Mouse (Mus musculus) neural tube, embryonic 11.5 days (tissue): ENCODE measurements at regions not wholly inside any gene's neighbourhood (a gene's known extent, or its start where the extent isn't known, plus 50 kb on each side); places are given as distances from the start of the nearest gene placed in this dataset.

ENCODE experiments used
- ATAC-seq: fragments of 200-750 bp; cut with Nextera tagmentation; 2 replicates; pipeline ENCODE4 v1.8.0; 2017; ENCODE audit warnings: moderate number of reproducible peaks, mild to moderate bottlenecking, moderate TSS enrichment, moderate library complexity; ENCODE audit not compliant: insufficient read depth, low FRiP score, low TSS enrichment
- DNase-seq: peaks from one replicate; pipeline ENCODE4 v3.0.0-alpha.2; 2015; ENCODE audit warnings: low spot score
- H3K27ac ChIP-seq: fragments of 300-500 bp; sonication (generic); 2 replicates; pipeline ENCODE4 v1.5.1; 2014; ENCODE audit warnings: low read depth, mild to moderate bottlenecking, low read length
- H3K27me3 ChIP-seq: fragments of 300-500 bp; sonication (generic); 2 replicates; pipeline ENCODE4 v1.6.1; 2014; ENCODE audit warnings: mild to moderate bottlenecking, low read length, mixed read lengths; ENCODE audit not compliant: control insufficient read depth, insufficient read depth
- H3K36me3 ChIP-seq: fragments of 300-500 bp; sonication (generic); 2 replicates; pipeline ENCODE4 v1.6.1; 2014; ENCODE audit warnings: mild to moderate bottlenecking, low read length, moderate library complexity, mixed read lengths; ENCODE audit not compliant: control insufficient read depth, insufficient read depth
- H3K4me1 ChIP-seq: fragments of 300-500 bp; sonication (generic); 2 replicates; pipeline ENCODE4 v1.6.1; 2014; ENCODE audit warnings: low read length, mixed read lengths; ENCODE audit not compliant: control insufficient read depth, insufficient read depth
- H3K4me2 ChIP-seq: fragments of 300-500 bp; sonication (generic); 2 replicates; pipeline ENCODE4 v1.6.1; 2014; ENCODE audit warnings: low read depth, mild to moderate bottlenecking, moderate library complexity
- H3K4me3 ChIP-seq: fragments of 300-500 bp; sonication (generic); 2 replicates; pipeline ENCODE4 v1.5.1; 2014; ENCODE audit warnings: low read depth, low read length
- H3K9ac ChIP-seq: fragments of 300-500 bp; sonication (generic); 2 replicates; pipeline ENCODE4 v1.6.1; 2014; ENCODE audit warnings: mild to moderate bottlenecking, low read length
- H3K9me3 ChIP-seq: fragments of 300-500 bp; sonication (generic); 2 replicates; pipeline ENCODE4 v1.6.1; 2016; ENCODE audit warnings: low read length; ENCODE audit not compliant: control insufficient read depth
- WGBS: fragments of 180-500 bp; shearing (Covaris S2); extraction: QIAGEN DNeasy Blood & Tissue Kit; methylation state at CpG from one replicate; pipeline ENCODE4 v1.1.7; 2014; 5-methylcytosine and 5-hydroxymethylcytosine counted together

- Histone ChIP-seq H3K4me2 (no peak overlapping the region), H3K4me3 (no peak overlapping the region), H3K27ac (no peak overlapping the region), H3K9ac (no peak overlapping the region), H3K27me3 (no peaks in the 10 kb centered on the region), H3K9me3 (no peaks in the 10 kb centered on the region), H3K36me3 (no peaks in the 10 kb centered on the region), H3K4me1 (no peaks in the 10 kb centered on the region)
- ATAC-seq (no peak), DNase-seq (no peak)
- WGBS, result 90% methylated on average over 2 of the region's 2 CpGs
Measured at GRCm38 (mm10) chr3:35071046-35071445, 420.8 kb downstream of the Sox2 start.

- Histone ChIP-seq H3K27me3 (no peaks in the 10 kb centered on the region), H3K9me3 (no peaks in the 10 kb centered on the region), H3K9ac (no peak overlapping the region), H3K4me3 (no peak overlapping the region), H3K4me2 (no peak overlapping the region), H3K4me1 (peaks cover 6% of the 10 kb centered on the region; the same call in 1 of the 2 replicates), H3K27ac (no peak overlapping the region), H3K36me3 (no peaks in the 10 kb centered on the region)
- ATAC-seq (no peak), DNase-seq (no peak)
- 72% methylated on average over 5 of the region's 5 CpGs for WGBS
Measured at GRCm38 (mm10) chr3:35079887-35080286, 429.7 kb downstream of the Sox2 start.

- peak; percentile 69 for DNase-seq
- Histone ChIP-seq H3K9ac (no peak overlapping the region), H3K36me3 (no peaks in the 10 kb centered on the region), H3K4me3 (no peak overlapping the region), H3K27ac (peak overlapping the region; percentile 82), H3K4me2 (no peak overlapping the region), H3K4me1 (peaks cover 13% of the 10 kb centered on the region; the same call in 1 of the 2 replicates), H3K27me3 (no peaks in the 10 kb centered on the region), H3K9me3 (no peaks in the 10 kb centered on the region)
- 41% methylated on average over 11 of the region's 11 CpGs for WGBS
- peak; percentile 70 for ATAC-seq
Measured at GRCm38 (mm10) chr3:35084091-35084867, 434.1 kb downstream of the Sox2 start.

- Histone ChIP-seq H3K27ac (peak overlapping the region; percentile 86), H3K9me3 (no peaks in the 10 kb centered on the region), H3K4me1 (peaks cover 21% of the 10 kb centered on the region), H3K4me3 (no peak overlapping the region), H3K4me2 (no peak overlapping the region), H3K9ac (no peak overlapping the region), H3K27me3 (no peaks in the 10 kb centered on the region), H3K36me3 (no peaks in the 10 kb centered on the region)
- DNase-seq, result peak; percentile 87
- peak; percentile 85 for ATAC-seq
- 28% methylated on average over 19 of the region's 19 CpGs for WGBS
Measured at GRCm38 (mm10) chr3:35088241-35089080, 438.3 kb downstream of the Sox2 start.

- peak overlapping the region; percentile 86 for H3K27ac ChIP-seq
Measured at GRCm38 (mm10) chr3:35090496-35091133, 440.4 kb downstream of the Sox2 start.

GRCm38 (mm10) chr3:35093001-35093400 lies 442.8 kb downstream of the Sox2 start:
- H3K4me3 ChIP-seq, result no peak overlapping the region
- H3K9ac ChIP-seq, result no peak overlapping the region
- H3K27me3 ChIP-seq, result no peaks in the 10 kb centered on the region
- H3K36me3 ChIP-seq, result no peaks in the 10 kb centered on the region
- WGBS, result 91% methylated on average over 9 of the region's 9 CpGs
- ATAC-seq (no peak), DNase-seq (no peak)
- H3K9me3 ChIP-seq, result no peaks in the 10 kb centered on the region
- no peak overlapping the region for H3K27ac ChIP-seq
- no peak overlapping the region for H3K4me2 ChIP-seq
- peaks cover 10% of the 10 kb centered on the region; the same call in 1 of the 2 replicates for H3K4me1 ChIP-seq

More at GRCm38 (mm10) chr3:35090496-35091133, 440.4 kb downstream of the Sox2 start:
- H3K27me3 ChIP-seq, result no peaks in the 10 kb centered on the region
- H3K9ac ChIP-seq, result no peak overlapping the region
- H3K9me3 ChIP-seq, result no peaks in the 10 kb centered on the region
- H3K36me3 ChIP-seq, result no peaks in the 10 kb centered on the region
- no peak overlapping the region for H3K4me3 ChIP-seq
- 46% methylated on average over 5 of the region's 5 CpGs for WGBS
- DNase-seq (peak; percentile 47), ATAC-seq (no peak)
- H3K4me1 ChIP-seq, result peaks cover 15% of the 10 kb centered on the region; the same call in 1 of the 2 replicates
- no peak overlapping the region for H3K4me2 ChIP-seq

GRCm38 (mm10) chr3:35095221-35095620 lies 445.0 kb downstream of the Sox2 start:
- Histone ChIP-seq H3K27ac (no peak overlapping the region), H3K36me3 (no peaks in the 10 kb centered on the region)

GRCm38 (mm10) chr3:35096381-35096780 lies 446.2 kb downstream of the Sox2 start:
- Histone ChIP-seq H3K4me2 (no peak overlapping the region), H3K36me3 (no peaks in the 10 kb centered on the region), H3K9me3 (no peaks in the 10 kb centered on the region), H3K4me3 (no peak overlapping the region), H3K27ac (no peak overlapping the region), H3K27me3 (no peaks in the 10 kb centered on the region), H3K4me1 (peaks cover 3% of the 10 kb centered on the region; the same call in 1 of the 2 replicates), H3K9ac (no peak overlapping the region)
- DNase-seq, result no peak
- no peak for ATAC-seq
- 83% methylated on average over 5 of the region's 5 CpGs for WGBS

More at GRCm38 (mm10) chr3:35095221-35095620, 445.0 kb downstream of the Sox2 start:
- DNase-seq, result no peak
- Histone ChIP-seq H3K4me2 (no peak overlapping the region), H3K27me3 (no peaks in the 10 kb centered on the region), H3K4me1 (peaks cover 7% of the 10 kb centered on the region), H3K4me3 (no peak overlapping the region), H3K9ac (no peak overlapping the region), H3K9me3 (no peaks in the 10 kb centered on the region)
- ATAC-seq, result no peak
- 97% methylated on average over 8 of the region's 8 CpGs for WGBS
